Mouse (Mus musculus) frontal cortex, adult (tissue): Measurements from ENCODE around the gene Mpzl1.
"Not testable (repeated sequence)": the region's sequence is repeated elsewhere in the genome, so short reads cannot be mapped to it uniquely, and the experiment has no call there.

ENCODE experiments used
- ATAC-seq: cut with Nextera tagmentation; 2 replicates; pipeline ENCODE4 v1.9.2; 2017; ENCODE audit warnings: mild to moderate bottlenecking, moderate library complexity, mixed read lengths; ENCODE audit not compliant: low TSS enrichment

Gene Mpzl1

DNA sequence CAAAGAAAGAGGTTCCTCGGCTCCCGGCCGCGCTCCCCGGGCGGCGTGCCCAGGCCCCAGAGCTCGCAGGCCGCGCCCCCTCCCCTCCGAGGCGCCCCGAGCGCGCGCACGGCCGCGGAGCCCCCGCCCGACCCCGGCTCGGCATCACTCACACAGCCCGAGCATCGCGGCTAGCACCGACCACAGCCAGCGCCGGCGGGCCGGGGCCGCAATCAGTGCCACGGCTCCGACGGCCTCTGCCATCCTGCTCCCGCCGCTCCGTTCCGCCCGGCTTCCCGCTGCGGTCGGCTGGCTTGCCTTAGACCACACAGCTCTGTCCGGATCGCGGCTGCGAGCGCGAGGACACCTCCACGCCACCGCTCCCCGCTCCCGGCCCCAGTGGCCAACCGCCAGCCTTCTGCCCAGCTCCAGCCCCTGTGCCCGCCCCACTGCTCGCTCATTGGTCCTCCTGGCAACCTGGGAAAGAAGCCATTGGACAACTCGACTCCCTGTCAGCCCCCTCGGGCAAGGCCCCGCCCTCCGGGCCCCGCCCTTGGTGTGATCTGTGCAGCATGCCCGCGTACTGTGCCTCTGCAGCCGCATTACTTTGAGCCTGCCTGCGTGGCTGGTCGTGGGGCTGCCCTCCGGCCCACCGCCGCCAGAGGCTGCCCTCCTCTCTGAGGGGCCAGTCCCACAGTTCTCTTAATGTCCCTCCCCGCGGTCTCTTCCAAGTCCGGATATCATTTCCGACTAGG, at the start of gene Mpzl1:
Gene Mpzl1 (minus strand): TSS at position 388 of the 734 bp plus-strand sequence.
- ATAC-seq: peak; percentile 99

DNA sequence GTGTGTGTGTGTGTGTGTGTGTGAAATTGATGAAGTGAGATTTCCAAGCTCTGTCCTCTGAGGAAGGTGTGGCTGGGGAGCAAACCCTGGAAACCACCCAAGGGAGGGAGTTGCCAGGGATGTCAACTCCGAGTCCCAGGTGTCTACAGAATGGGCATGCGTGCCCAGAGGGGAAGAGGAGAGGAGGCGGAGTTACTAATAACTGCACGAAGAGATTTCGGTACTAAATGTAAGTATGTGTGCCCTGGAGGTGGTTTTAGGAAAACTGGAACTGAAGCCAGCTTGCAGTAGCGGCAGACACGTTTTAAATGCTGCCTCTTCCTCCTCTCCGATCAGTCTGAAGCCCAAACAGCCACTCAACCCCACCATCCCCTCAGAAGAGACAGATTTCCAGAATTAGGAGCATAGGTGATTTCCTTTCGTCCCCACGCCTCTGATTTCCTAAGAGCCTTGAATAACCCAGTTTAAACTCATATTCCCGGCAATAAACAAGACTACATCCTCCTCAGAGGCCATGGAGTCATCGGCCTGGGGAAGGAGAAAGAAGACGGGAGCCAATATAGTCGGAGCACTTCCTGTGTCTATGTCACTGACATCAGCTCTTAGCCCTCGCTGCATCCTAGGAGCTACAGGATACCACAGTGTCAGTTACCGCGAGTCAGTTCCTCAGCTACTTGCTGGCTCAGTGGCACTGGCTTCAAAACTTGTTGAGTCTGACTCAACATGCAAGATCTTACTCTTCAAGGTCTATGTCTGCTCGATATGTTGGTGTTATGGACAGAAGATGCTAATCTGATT, 47.9 kb upstream of the Mpzl1 start:
- ATAC-seq: no peak

DNA sequence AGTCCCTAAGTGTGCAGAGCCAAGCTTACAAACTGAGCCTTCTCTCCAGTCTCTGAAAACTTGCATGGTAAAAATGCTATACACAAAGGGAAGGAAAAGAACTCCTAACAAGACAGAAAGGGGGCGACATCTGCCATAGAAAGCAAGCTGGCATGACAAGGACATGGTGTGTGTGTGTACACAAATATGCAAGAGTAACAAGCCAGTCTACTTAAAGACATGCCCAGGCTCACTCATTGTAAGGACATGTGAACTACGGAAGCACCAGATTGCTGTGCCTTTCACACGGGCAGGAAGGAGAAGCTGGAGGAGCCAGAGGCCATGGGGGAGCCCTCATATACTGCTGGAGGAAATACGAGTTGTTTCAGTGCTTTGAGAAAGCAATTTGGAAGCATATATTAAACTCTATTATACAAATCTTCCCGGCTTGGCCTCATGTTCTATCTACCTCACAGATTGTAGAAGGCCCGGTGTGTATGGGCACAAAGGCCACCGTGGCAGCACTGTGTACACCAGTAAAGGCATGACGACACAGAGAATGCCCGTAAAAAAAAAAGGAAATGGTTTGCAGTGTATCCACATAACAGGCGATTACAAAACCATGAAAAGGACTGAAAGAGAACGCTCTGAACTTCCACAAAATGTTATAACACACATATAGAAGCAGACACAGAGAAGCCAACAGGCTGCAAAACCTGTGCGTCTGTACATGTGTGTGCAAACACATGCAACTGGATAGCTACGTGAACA, 46.9 kb upstream of the Mpzl1 start:
- no peak for ATAC-seq

DNA sequence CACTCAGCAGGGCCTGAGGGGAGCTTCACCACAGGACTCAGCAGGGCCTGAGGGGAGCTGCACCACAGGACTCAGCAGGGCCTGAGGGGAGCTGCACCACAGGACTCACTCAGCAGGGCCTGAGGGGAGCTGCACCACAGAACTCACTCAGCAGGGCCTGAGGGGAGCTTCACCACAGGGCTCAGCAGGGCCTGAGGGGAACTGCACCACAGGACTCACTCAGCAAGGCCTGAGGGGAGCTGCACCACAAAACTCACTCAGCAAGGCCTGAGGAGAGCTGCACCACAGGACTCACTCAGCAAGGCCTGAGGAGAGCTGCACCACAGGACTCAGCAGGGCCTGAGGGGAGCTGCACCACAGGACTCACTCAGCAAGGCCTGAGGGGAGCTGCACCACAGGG, 45.7 kb upstream of the Mpzl1 start:
- ATAC-seq: not testable (repeated sequence)

DNA sequence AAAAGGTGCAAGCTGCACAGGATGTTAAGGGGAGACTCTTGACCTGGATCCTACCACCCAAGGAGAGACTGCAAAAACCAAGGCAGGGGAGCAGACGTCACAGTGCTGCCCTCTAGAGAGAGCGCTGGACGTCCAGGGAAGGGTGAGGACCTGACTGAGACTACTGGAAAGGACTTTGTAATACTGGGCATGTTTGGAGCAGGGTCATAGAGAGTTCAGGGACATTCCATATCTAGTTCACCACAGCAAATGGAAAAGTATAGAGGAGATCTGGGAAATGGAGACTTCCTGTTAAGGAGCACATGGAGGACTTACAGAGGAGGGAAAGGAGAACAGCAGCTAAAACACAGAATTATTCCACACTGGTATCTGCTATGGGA, 45.3 kb upstream of the Mpzl1 start:
- ATAC-seq: no peak

DNA sequence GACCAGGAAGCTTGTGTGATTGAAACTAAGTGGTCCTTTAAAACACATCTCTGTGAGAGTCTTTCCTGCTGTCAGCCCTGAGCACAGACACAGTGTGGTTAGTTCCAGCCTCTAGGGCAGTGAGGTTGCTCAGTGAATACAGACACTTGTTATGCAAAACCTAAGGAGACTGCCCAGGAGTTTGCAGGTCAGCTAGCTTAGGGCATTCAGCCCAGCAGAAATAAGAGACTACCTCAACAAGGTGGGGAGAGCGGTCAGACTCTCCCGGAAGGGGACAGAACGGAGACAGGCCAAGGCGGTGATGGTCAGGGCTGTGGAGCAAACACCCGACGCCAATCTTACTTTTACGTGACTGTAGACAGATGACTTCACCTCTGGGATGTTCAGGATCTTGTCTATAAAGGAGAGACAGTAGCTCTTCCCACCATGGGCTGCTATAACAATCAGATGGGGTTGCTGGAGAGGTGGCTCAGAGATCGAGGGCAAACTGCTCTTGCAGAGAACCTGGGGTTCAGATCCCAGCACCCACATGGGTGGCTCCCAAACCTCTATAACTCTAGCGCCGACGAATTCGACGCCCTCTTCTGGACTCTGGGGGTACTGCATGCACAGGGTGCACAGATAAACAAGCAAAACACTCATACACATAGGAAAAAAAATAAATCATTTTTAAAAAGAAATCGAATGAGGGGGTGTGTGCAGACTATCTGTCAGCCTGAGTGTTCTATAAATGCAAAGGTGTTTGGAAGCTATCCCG, 44.7 kb upstream of the Mpzl1 start:
- no peak for ATAC-seq

DNA sequence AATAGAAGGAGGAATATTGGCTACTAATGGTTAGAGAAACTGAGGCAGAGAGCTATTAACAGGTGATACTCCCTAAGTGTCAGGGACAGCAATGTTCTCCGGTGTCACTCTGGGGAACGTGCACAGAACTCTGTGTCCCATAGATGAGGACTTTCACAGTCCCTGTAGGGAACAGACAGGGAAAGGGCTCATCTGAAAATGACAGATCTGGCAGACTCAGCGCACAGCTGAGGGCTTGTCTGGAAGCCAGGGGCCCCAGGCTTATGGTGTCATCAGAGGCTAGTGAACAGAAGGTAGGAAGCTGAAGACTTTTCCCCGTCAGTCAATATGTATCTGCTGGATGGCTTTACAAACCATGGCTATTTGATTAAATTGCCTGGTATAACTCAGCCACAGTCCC, 43.2 kb upstream of the Mpzl1 start:
- no peak for ATAC-seq

DNA sequence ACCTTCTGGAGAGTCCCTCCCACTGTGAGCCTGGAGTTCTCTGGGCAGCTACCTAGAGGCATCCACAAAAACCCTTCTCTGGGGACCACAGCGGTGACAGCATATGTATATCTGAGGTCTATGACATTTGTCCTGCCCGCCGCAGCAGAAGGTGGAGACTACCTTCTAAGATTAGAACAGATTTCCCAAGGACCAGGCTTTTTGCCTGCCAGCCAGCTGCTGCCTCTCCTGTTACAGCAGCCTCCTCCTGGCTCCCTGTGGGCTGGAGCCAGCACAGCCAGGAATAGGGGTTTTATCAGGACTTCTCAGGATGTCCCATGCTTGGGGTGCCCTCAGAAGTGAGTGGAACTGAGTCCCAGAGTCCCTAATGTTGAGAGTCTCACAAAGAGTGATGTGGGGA, 42.7 kb upstream of the Mpzl1 start:
- ATAC-seq: peak; percentile 67

DNA sequence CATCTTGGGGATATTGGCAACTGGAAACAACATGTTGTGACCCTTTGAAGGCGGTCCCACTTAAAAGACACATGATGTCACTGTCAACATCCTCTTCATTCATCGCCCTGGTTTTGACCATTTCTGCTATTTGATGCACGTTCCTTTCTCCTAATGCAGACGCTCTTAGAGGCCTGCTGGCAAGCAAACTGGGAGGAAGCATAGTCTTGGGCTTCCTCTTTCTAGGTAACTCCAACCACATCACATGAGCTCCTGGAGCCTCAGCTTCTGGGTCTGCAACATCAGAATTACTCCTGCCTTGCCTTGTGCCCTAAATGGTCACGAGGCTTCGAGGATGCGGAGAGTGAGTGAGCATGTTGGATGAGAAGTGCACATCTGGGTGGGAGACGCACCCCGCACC, 40.8 kb upstream of the Mpzl1 start:
- no peak for ATAC-seq

DNA sequence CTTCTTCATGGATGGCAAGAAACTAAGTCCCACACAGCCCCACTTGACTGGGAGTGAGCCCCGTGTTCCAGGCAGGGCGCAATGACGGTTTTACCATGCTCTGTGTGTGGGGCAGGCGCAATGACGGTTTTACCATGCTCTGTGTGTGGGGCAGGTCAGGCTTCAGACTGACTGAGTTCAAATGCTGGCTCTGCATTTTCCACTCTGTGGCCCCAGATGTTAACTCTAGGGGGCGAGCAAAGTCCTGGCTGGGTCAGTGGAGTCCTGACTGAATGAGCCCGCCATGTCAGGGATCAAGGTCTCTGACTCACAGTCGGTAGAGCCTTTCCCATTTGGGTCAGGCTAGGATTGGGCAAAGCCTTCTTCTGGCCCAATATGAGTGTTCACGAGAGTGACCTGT, 38.0 kb upstream of the Mpzl1 start:
- no peak for ATAC-seq

DNA sequence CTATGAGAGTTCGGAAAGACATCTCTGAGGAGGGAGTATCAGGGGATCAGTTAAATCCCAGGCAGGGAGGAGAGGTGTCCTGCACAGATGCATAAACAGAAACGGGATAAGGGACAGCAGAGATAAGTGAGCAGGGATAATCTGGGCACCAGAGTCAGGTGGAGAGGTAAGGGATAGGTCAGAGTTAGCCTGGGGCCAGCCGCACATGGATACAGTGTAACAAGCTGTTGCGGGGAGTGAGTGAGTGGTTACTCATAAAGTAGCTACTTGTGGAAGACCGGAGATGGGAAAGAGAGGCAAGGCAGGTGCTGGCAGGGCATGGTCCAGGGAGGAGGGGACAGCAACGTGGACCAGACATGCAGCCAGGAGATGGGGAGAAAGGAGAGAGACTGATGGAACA, 35.7 kb upstream of the Mpzl1 start:
- ATAC-seq: no peak

DNA sequence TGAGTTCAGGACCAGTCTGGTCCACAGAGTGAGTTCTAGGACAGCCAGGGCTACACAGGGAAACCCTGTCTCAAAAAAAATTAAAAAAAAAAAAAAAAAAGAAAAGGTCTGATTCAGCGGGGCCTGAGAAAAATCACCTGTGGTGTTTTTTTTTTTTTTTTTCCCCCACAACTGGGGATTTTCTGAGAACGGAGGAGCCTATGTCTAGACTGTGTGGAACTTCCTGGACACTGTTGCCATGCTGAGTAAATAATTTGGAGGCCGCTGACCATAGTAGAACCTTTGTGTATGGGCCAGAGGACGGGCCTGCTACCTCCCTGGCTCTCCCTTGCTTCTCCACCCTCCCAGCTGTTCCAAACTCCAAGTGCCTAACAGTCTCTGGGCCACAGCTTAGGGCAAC, 34.6 kb upstream of the Mpzl1 start:
- no peak for ATAC-seq

DNA sequence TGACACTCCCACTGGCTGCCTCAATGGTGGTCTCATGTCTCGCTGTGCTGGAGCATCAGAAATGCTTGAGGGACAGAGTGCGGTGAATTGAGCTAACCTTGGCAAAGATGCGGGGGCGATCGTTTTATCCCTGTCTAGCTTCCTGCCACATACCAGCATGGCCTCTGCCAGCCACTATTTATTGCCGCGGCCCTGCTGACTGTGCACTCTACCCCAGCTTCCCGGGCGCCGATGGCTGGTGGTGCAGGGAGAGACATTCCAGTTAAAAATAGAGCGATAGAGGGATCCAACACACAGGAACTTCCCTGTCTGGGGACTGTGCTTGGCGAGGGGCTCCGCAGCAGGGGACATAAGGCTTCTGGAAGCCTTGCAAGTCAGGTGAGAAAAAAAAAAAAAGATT, 33.0 kb upstream of the Mpzl1 start:
- ATAC-seq: peak; percentile 56; the same call in 1 of the 2 replicates

DNA sequence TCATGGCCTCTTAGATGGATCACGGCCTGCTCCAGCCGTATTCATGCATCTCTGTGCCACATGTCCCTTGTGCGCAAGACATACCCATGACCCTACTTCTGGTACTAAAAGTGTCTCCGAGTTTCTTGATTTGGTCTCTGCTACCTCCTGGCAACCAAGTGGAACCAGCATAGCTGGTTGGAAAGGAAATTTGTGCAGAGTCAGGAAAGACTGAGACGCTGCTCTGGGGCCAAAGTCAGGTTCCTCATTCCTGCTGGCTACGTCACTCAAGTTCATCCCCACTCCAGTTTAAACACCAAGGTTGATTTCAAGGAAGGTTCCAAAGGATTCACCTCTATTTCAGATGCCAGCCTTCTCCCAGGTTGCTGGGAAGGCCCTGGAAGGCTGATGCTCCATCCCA, 32.6 kb upstream of the Mpzl1 start:
- peak; percentile 4; the same call in 1 of the 2 replicates for ATAC-seq

DNA sequence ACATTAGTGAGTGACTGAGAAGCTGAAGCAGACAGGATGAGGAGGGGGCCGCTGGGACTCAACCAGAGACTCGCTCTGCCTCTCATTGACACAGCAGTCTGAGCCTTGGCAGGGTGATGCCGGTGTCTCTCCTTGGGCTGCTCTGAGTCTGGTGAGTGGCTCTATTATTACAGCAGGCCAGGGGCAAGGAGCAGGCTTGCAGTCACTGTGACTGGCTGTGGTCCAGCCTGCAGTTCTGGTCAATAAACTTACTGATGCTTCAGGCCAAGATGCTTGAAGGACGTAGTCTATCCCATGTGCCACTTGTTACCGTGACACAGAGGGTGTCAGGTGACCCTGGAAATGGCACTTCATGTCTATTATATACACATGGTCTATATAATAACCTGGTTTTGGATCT, 31.4 kb upstream of the Mpzl1 start:
- no peak for ATAC-seq

DNA sequence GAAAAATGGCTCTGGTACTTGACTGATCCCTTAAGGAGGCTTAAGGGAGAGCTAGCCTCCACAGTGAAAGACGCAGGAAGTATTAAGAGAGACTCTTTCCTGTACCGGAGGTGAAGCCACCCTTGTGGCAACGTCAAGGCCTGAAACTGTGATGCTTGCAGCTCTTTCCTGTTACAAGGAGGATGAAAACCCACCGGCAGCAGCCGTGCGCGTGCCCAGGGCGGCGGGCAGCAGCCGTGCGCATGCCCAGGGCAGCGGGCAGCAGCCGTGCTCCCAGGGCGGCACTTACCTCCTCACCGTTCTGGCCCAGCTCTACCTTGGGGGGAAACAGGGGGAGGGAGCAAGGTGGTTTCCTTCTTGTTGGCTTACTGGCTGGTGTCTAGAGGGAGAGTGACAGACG, 28.9 kb upstream of the Mpzl1 start:
- no peak for ATAC-seq

DNA sequence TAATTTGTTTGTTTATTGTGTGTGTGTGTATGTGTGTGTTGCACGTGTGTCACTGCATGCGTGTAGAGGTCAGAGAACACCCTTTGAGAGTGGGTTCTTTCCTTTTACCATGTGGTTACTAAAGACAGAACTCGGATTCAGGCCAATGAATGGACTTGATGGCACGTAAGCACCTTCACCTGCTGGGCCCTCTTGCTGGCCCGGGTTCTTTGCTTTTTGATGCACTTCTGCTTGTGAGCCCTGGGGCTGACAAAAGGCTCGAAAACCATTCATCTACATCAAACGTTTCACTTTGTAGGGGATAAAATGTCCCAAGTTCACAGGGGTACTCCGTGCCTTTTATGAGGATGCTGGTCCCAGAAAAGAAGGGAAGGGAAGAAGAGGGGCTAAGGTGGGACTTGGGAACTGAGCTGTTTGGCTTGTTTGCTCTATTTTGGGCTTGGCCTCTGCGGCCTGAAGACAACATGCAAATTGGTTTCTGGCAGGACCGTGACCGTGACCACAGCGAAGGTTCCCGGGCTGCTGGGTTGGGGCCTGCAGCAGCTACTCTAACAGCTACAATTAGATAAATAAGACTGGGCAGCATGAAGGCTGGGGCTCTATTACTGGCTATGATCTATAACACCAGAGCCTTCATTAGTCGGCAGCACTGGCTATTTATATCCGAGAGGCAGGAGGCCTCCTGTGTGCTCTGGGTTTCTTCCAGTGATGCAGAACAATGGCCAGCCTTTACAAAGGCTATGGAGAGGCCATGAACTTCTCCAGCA, 28.3 kb upstream of the Mpzl1 start:
- no peak for ATAC-seq

DNA sequence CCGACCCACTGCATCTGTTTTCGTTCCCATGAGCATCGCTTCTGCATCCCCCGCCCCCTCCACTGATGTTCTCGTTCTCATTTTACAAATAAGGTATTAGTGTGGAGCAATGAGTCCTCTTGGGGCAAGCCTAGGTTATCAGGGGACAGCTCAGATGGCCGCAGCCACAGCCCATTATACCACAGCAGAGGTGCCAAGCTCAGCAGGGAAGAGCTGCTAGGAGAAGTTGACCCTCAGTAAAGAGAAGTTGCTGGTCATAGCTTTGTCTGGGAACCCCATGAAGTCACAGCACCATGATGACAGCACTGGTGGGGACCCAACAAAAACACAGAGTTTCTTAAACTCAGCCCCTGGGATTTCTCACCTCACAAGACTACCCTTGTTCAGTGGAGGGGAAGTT, 27.4 kb upstream of the Mpzl1 start:
- ATAC-seq: no peak

DNA sequence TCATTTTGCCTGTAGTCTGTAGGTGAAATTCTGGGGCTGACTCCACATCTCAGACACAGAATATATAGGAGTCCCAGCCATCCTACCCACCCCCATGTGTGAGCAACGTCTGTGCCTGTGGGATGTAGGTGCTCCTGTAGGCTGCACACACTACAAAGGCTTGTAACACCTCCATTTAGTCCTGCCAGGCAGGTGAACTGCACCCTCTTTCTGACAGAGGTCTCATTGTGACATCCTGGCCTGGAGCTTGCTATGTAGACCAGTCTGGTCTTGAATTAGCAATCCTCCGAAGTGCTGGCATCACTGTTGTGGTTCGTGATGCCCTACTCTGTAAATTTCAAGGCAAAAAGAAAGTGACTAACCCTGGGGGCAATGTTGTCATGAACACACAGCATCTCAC, 26.9 kb upstream of the Mpzl1 start:
- no peak for ATAC-seq

DNA sequence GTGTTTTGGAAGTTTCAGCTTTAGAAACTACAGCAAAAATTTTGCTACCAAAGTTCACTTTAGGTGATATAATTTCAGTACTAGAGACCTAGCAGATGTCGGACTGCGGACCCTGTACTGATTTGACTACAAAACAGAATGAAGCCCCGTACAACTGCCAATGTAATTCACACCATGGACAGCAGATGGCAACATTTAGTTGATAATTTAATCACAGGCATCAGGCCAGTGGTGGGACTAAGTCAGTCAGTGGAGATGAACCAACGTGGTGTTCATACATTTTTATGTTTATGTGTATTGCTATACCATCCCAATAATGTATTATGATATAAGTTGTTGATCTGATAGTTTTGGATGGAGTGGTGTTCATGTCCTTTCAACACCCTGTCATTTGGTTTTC, 26.4 kb upstream of the Mpzl1 start:
- ATAC-seq: 0 out of 2 replicates have a peak, but pooled peaks have one; percentile 39

DNA sequence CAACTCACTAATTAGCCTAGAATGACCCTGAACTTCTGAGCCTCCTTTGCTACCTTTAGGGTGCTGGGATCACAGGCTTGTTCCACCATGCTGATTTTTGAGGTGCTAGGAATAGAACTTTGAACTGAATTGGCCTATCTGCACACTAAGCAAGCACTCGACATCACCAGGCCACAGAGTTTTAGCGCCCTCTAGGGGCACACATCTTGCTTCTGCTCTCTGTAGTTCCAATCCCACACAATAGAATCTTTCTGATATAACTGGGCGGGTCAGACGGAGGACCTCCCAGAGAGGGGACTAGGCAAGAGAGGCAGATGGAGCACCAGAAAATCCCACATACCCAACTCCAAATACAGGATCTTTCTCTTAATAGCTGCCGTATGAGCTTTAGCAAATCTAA, 24.3 kb upstream of the Mpzl1 start:
- ATAC-seq: peak; percentile 88
